Mouse (Mus musculus) cerebellum, adult 2 months (tissue): Measurements from ENCODE around the gene Frmd4a. TPM values are rescaled to one million over a fixed set of nuclear protein-coding genes. Genes with fewer than 3 reads are reported as not detected.

Experiments
- DNase-seq, 2 experiments: peaks; one replicate each; pipeline ENCODE4 v3.0.0; 2021
- H3K27ac ChIP-seq: fragments of 200-500 bp; 2 replicates; pipeline ENCODE4 v1.5.1; 2012; ENCODE audit warnings: low read length, control low read depth, inconsistent platforms; ENCODE audit not compliant: insufficient read depth
- H3K27me3 ChIP-seq: fragments of 200-500 bp; 2 replicates; pipeline ENCODE4 v1.6.1; 2012; ENCODE audit warnings: inconsistent platforms, mild to moderate bottlenecking, low read length, moderate library complexity; ENCODE audit not compliant: control insufficient read depth, insufficient read depth
- H3K4me1 ChIP-seq: fragments of 200-500 bp; 2 replicates; pipeline ENCODE4 v1.6.1; 2011; ENCODE audit warnings: low read length; ENCODE audit not compliant: control insufficient read depth, insufficient read depth
- H3K4me3 ChIP-seq: fragments of 200-500 bp; replicated peaks from 2 replicates; pipeline ENCODE3; 2011; ENCODE audit warnings: mild to moderate bottlenecking, low read depth, low read length, control low read depth; ENCODE audit not compliant: insufficient read depth
- CTCF ChIP-seq: fragments of 200-500 bp; IDR thresholded peaks from 2 replicates; pipeline ENCODE4 v1.5.1; 2011; ENCODE audit warnings: low read depth, mild to moderate bottlenecking, control low read depth, low read length, moderate library complexity, borderline replicate concordance; ENCODE audit not compliant: insufficient read depth
- POLR2A ChIP-seq: fragments of 200-500 bp; IDR thresholded peaks from 2 replicates; pipeline ENCODE4 v1.6.1; 2011; ENCODE audit warnings: low read length, control low read depth, borderline replicate concordance; ENCODE audit not compliant: insufficient read depth
- WGBS: fragments of 180-500 bp; shearing (Covaris S2); methylation state at CpG from one replicate; pipeline ENCODE4 v1.1.7; 2018; 5-methylcytosine and 5-hydroxymethylcytosine counted together
- polyA plus RNA-seq: library from polyadenylated mRNA; depleted of rRNA; stranded (reverse); fragments of >200 nt; gene quantifications from 2 replicates; pipeline ENCODE4 v1.2.3, GENCODE M21; 2012

Frmd4a gene
- polyA plus RNA-seq, 1 experiment = 33.6 TPM

DNA sequence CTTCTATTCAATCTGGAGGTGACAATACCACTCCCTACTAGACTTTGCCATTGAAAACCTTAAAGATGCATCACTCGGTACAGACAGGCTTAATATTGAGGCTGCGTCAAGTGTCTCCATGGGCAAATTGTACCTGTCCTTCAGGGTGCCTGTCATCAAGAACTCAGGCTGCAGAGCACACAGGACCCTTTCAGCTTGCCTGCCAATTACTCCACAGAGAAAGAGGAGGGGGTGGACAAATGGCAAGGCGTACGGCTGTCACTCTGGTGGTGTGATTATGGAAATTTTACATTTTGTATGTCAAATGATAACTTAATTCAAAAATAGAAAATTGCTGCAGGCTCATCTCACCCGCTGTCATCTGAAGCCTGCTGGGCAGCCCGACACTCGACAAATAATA is 353.0 kb downstream of the Frmd4a start:
- Histone ChIP-seq H3K27ac (no peak overlapping the region), H3K4me3 (no peak overlapping the region), H3K4me1 (no peaks in the 10 kb centered on the region), H3K27me3 (no peaks in the 10 kb centered on the region)
- no peak for DNase-seq
- no peak for TF ChIP-seq CTCF
- TF ChIP-seq POLR2A = no peak
- WGBS = 24% methylated on average over 7 of the region's 7 CpGs

DNA sequence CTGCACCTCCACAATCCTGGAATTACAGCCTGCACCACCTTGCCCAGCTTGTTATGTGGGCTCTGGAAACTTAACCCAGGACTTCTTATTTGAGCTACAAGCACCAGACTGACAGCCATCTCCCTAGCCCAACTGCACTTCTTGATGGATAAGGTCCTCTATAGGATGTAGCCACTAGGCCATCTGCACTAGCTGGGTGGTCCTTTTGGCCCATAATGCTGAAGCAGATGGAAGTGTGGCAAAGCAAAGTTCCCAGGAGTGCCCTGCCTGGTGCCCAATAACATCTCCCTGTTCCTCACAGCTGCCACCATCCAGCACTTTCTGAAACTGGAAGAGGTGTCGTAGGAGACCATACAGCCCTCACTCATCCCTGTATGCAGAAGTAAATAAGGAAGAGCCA is 353.8 kb downstream of the Frmd4a start:
- H3K4me1 ChIP-seq = no peaks in the 10 kb centered on the region
- H3K27me3 ChIP-seq = no peaks in the 10 kb centered on the region
- H3K27ac ChIP-seq = no peak overlapping the region
- TF ChIP-seq CTCF (no peak), POLR2A (no peak)
- H3K4me3 ChIP-seq = no peak overlapping the region
- WGBS = 95% methylated on average over 1 of the region's 1 CpGs
- no peak for DNase-seq

DNA sequence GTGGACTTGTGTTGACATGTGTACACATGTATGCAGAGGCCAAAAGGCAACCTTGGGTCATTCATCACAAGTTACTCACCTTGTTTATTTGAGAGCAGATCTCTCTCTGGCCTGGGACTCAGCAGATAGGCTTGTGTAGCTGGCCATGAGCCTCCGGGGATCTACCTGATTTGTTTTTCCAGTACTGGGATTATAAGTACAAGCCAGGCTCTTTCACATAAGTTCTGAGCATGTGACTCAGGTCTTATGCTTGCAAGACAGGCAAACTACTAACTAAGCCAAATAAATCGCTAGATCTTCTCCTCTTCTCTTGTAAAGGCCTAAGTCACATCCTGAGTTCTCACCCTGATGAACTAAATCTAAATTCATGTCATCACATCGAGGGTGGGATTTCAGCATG is 361.3 kb downstream of the Frmd4a start:
- H3K27ac ChIP-seq = no peak overlapping the region
- TF ChIP-seq POLR2A (no peak), CTCF (no peak)
- H3K4me1 ChIP-seq = no peaks in the 10 kb centered on the region
- DNase-seq = no peak
- WGBS = 88% methylated on average over 3 of the region's 3 CpGs
- H3K4me3 ChIP-seq = no peak overlapping the region
- H3K27me3 ChIP-seq = no peaks in the 10 kb centered on the region

DNA sequence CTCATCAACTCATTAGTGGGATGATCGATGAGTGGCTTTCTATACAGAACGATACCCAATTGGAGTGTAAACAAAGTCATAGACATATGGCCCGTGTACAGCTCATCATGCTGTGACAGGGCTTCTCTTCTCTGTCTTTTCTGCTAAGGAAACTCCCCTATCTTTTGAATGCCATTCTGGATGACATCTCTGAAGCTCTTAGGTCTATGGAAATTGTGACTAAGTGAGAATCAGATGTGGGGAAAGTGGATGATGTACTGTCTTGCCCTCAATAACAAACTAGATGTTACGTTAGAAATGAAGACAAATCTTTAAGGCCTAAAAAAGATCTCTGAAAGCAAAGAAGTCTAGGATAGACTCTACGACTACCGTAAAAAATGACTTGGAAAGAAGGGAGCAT is 362.9 kb downstream of the Frmd4a start:
- TF ChIP-seq CTCF (no peak), POLR2A (no peak)
- WGBS = 95% methylated on average over 6 of the region's 6 CpGs
- H3K4me1 ChIP-seq = no peaks in the 10 kb centered on the region

DNA sequence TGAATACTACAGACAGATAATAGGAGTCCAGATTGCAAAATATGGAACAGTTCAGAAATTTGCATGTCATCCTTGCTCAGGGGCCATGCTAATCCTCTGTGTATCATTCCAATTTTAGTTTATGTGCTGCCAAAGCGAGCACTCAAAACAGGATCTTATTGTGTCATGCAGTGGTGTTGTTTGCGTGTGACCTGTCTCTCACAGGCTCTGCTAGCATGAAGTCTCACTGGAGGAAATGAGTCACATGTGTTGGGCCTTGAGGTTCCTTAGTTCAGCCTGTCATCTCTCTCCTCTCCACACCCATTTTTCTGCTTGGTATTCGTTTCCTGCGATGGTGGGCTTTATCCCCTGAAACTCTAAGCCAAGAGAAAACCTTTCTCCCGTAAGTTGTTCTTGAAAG is 363.4 kb downstream of the Frmd4a start:
- TF ChIP-seq CTCF (no peak), POLR2A (no peak)

More for the DNA sequence above, 362.9 kb downstream of the Frmd4a start:
- Histone ChIP-seq H3K27me3 (no peaks in the 10 kb centered on the region), H3K4me3 (no peak overlapping the region), H3K27ac (no peak overlapping the region)
- no peak for DNase-seq

DNA sequence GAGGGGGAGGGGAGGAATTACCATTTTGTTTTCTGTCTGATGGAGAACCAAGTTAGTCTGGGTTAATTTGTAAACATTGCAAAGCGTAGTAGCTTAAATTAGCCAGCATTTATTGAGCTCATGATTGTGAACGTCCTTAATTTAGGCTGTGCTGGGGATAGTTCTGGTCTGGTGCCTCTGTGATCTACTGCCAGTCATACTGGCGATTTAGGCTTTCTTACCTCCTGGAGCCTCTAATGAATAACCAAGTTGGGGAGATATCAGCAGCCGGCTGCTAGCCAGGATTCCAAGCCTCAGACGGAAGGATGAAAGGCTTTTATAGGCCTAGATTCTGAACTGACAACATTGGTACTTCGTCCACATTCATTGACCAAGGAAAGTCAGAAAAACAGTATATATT is 369.0 kb downstream of the Frmd4a start:
- no peak for DNase-seq
- Histone ChIP-seq H3K27me3 (no peaks in the 10 kb centered on the region), H3K4me1 (no peaks in the 10 kb centered on the region), H3K4me3 (no peak overlapping the region), H3K27ac (no peak overlapping the region)
- no peak for TF ChIP-seq POLR2A
- TF ChIP-seq CTCF = no peak
- 48% methylated on average over 6 of the region's 6 CpGs for WGBS

More for the DNA sequence above, 363.4 kb downstream of the Frmd4a start:
- H3K27ac ChIP-seq = no peak overlapping the region
- no peak overlapping the region for H3K4me3 ChIP-seq
- 92% methylated on average over 5 of the region's 5 CpGs for WGBS
- DNase-seq = no peak
- no peaks in the 10 kb centered on the region for H3K4me1 ChIP-seq
- H3K27me3 ChIP-seq = no peaks in the 10 kb centered on the region

DNA sequence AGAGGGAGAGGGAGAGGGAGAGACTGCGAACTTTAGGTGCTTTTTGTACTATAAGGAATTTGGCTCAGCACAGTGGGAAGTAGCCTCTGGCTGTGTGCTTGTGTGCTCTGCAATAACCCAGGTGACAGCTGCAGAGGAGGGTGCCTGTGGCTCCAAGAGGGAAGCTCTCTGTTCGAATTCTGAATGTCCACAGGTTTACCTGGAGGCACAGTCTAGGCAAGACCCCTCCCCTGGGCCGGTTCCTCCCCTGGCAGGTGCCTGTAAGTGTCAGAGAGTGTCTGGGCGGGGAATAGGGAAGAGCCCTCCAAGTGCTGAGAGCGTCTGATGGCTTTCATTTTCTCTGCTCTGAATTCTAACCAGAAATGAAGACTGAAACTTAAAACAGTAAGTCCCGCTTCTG is 371.8 kb downstream of the Frmd4a start:
- Histone ChIP-seq H3K4me3 (no peak overlapping the region), H3K4me1 (no peaks in the 10 kb centered on the region), H3K27ac (no peak overlapping the region), H3K27me3 (no peaks in the 10 kb centered on the region)
- DNase-seq = no peak
- 54% methylated on average over 6 of the region's 6 CpGs for WGBS
- TF ChIP-seq CTCF (no peak), POLR2A (no peak)

DNA sequence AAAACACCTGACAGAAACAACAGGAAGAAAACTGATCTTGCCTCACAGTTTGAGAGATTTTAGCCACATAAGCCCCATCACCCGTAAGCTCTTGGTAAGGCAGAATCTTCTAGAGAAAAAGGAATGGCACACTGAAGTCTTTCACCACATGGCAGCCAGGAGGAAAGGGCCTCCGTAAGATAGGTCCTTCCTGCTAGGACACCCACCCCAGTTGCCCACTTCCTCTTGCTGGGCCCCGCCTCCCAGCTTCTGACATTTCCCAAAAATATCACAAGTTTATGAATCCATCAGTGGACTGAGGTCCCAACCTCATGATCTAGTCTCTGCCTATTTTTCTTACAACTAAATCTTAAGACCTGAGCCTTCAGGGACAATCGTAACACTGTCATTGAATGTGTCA is 373.6 kb downstream of the Frmd4a start:
- WGBS = 86% methylated on average over 4 of the region's 4 CpGs
- DNase-seq = no peak
- Histone ChIP-seq H3K4me3 (no peak overlapping the region), H3K27ac (no peak overlapping the region), H3K4me1 (no peaks in the 10 kb centered on the region), H3K27me3 (no peaks in the 10 kb centered on the region)
- TF ChIP-seq CTCF (no peak), POLR2A (no peak)
